Mouse (Mus musculus) common myeloid progenitor, adult 5-6 weeks (primary cell): ENCODE results near the gene Lamp3. TPM values are rescaled to one million over a fixed set of nuclear protein-coding genes. Genes with fewer than 3 reads are reported as not detected.
A peak's percentile ranks its signal among the peaks of the same experiment; 100 is the strongest.
"Not testable (repeated sequence)": the region's sequence is repeated elsewhere in the genome, so short reads cannot be mapped to it uniquely, and the experiment has no call there.

Source experiments
- ATAC-seq: replicated peaks from 2 replicates; pipeline ENCODE4 v1.8.0; 2016; ENCODE audit warnings: low read depth, mild to moderate bottlenecking, moderate TSS enrichment, inconsistent platforms; ENCODE audit not compliant: poor library complexity, severe bottlenecking
- total RNA-seq: library from RNA; stranded (forward); fragments of 200-1000, 187-1606 nt; gene quantifications from 2 replicates; pipeline ENCODE4 v1.2.3, GENCODE M21; 2017

Gene Lamp3
- 0.14 and 0.15 TPM in 2 replicates for total RNA-seq

DNA sequence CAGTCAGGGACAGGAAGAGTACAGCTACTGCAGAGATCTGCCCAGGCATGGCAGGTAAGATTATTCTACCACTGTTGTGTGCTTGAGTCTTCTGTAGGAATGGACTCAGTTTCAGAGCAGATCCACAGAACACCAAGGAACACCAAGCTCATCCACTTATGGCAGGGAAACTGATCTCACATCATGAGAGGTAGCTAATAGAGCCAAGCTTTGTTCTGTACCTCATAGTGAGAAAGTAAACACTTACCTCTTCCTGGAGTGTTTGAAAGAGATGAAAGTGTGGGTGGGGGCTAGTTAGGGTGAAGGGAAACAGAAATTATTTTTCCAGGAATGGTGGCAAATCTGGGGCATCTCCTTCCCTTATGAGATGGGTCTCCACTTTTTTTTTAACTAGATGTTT lies at the start of gene Lamp3:
TSS of gene Lamp3 (minus strand) at position 160 of the 400 bp plus-strand sequence.
- no peak for ATAC-seq

DNA sequence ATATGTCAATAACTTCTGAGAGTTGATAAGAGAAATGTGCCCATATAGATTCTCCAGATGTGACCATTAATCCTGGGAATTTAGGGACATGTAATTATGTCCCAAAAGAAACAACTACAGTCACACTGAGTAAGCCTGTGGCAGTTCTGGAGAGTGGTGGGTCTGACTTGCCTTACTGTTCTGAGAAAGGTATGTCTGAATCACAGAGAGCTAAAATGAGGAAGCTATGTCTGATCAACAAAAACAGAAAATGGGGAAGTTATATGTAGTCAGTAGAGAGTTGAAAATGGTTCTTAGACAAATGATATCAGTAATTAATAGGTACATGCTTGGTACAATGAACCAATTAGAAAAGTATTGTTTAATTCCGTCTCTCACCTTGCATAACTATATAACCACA lies 26.7 kb upstream of the Lamp3 start:
- peak; percentile 88 for ATAC-seq

DNA sequence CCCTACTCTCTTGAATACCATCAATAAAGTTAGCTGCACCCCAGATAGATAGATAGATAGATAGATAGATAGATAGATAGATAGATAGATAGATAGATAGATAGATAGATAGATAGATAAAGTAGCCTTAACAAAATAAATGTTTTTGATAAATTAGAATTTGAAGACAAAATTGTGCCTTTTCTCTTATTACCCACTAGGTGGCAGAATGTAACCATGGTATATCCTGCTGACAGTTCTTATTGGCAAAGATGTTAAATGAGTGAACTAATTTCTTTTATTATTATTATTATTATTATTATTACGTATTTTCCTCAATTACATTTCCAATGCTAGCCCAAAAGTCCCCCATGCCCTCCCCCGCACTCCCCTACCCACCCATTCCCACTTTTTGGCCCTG lies 18.0 kb upstream of the Lamp3 start:
- 0 out of 2 replicates have a peak, but pooled peaks have one; percentile 45 for ATAC-seq

DNA sequence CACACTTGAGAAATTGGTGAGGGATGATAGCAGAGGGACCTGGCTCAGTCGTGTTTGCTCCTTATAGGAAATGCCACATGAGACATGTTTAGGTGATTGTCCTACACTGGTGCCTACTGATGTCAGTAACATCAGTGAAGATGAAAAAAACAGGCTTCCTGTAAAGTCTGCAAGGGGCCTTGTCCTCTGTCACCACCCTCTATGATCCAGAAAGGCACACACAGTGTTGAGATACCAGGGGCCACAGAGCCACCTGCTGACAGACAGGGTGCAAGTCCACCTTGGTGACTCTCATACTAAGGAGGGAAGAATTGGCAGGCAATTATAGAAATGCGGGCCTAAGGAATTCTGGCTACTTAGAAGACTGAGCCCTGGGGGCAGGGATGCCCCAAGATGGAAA lies 14.8 kb upstream of the Lamp3 start:
- 0 out of 2 replicates have a peak, but pooled peaks have one; percentile 36 for ATAC-seq

DNA sequence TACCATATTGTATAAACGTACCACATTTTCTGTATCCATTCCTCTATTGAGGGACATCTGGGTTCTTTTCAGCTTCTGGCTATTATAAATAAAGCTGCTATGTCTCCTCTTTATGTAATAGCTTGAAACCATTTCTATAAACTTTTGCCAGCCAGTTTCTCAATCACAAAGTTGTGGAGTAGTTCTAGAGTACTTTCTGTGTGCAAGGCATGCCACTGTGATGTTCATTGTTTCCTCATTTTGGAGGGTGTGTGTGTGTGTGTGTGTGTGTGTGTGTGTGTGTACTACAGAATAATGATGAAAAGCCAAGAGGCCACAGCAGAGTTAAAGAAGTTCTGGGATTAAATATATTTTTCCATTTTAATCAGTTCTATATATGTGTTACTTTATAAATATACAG lies 1.2 kb upstream of the Lamp3 start:
- no peak for ATAC-seq

DNA sequence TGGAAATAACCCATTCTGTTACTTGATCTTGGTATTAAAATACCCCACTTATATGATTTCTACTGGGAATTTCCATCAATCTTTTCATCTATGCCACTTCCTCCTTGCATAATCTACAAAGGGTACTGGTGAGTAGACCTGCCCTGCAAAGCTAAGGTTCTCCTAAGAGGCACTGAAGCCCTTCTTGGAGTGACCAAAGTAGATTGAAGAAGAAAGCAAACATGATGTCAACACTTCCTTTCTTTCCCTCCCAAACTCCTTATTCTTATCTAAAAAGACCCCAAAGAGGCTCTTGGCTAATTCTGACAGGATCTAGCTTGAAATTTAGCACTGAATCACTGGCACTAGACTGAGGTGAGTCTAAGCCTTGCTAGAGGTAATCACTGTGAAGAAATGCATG lies 7.0 kb downstream of the Lamp3 start:
- ATAC-seq = no peak

DNA sequence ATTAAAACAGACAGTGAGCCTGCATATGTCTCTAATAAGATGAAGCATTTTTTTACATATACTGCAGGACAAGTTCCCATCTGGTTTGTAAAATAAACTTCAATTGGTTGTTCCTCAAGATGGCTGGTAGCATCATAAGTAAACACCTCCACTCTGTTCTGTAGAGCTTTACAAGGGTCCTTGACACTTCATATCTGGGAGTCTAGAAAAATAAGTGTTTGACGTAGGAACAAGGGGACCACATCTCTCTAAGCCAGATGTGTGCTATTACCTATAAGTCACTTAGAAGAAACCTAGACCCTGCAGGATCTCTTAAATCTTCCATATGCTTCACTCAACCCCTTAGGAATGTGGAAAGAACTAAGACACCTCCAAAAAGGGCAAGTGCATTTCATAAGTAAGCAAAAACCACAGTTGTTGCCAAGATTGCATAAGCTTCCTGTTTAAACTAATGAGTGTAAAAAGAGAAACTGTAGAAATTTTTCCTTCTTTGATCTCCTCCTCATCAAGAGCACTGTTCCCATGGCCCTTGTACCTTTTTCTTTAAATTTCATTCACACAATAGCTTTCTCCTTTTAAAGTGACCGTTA lies 35.3 kb downstream of the Lamp3 start:
- peak; percentile 52; the same call in 1 of the 2 replicates for ATAC-seq

DNA sequence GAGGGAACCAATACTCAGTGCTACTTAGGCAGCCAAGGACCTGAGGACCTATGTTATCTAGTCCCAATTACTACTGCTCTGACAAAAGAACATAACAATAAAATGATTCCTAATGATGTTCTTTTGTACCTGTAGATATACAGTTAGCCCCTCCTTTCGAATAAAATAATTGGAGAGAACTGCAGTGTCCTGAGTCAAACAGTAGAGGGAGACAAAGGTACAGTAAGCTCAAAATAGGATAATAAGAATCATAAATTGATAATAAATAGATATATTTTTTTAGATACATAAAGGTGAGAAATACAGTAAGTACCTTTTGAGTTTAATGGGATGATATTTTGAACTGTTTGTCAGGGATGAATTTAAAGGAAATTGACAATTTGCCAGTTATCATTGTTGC lies 39.9 kb downstream of the Lamp3 start:
- peak; percentile 69; the same call in 1 of the 2 replicates for ATAC-seq

DNA sequence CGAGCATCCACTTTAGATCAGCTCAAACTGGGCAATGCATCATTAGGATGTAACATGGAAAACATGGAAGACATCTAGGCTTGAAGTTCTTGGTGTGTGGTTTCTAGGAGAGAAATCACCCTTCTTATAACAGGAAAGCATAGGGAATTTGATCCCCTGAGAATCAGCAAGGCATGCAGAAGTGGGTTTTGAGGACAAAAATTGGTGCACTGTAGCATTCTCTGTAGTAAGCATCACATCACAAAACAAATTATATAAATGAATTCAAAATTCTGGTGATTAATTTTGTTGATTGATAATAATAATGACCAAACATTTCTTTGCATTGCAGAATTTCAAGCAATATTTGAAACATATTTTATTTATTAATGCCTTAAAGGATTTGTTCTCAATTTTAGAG lies 76.4 kb downstream of the Lamp3 start, which contains the start of gene Olfr171:
TSS of gene Olfr171 (minus strand) at position 101 of the 400 bp plus-strand sequence.
- ATAC-seq = no peak

DNA sequence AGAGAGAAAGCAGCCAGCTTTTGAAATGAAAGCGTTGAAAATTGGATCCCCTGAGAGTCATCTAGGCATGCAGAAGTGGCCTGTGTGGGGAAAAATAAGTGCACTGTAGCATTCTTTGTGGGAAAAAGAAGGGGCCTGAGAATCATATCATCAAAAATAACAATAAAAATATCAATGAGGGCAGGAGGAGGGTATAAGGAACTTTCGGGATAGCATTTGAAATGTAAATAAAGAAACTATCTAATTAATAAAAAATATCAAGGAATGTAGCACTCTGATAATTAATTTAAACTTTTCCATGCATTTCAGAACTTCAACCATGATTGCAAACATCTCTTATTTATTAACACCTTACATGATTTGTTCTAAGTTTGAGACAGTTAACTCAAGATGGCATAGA lies 94.4 kb downstream of the Lamp3 start, which contains the start of gene Olfr170:
TSS of gene Olfr170 (minus strand) at position 101 of the 400 bp plus-strand sequence.
- not testable (repeated sequence) for ATAC-seq

Other genes with a start within 250 kb of the Lamp3 start
- not detected in 2 replicates for gene Olfr166, start 222.7 kb downstream of the Lamp3 start, total RNA-seq
- not detected in 2 replicates for gene Olfr167, start 184.1 kb downstream of the Lamp3 start, total RNA-seq
- not detected in 2 replicates for gene Olfr168, start 170.8 kb downstream of the Lamp3 start, total RNA-seq
- not detected in 2 replicates for gene Olfr169, start 134.6 kb downstream of the Lamp3 start, total RNA-seq
- not detected in 2 replicates for gene Olfr170, start 94.5 kb downstream of the Lamp3 start, total RNA-seq
- not detected in 2 replicates for gene Olfr171, start 76.5 kb downstream of the Lamp3 start, total RNA-seq
- gene B3gnt5, start 53.8 kb upstream of the Lamp3 start, total RNA-seq = 24.2 and 29.3 TPM in 2 replicates